Mouse (Mus musculus) forebrain, embryonic 12.5 days (tissue): ENCODE data around the gene Rnf145. TPM values are rescaled to one million over a fixed set of nuclear protein-coding genes. Genes with fewer than 3 reads are reported as not detected.

Source experiments
- microRNA-seq: library from miRNA; unstranded; fragments of <30 nt; microRNA quantifications from one replicate; pipeline ENCODE4, GENCODE M21; 2017
- polyA plus RNA-seq: library from polyadenylated mRNA; unstranded; fragments of >200 nt; fragmentation: Nextera tagmentation; extraction: Ambion mirVana; gene quantifications from 2 replicates; pipeline ENCODE4 v1.2.1, GENCODE M21; 2016

The Rnf145 gene
- polyA plus RNA-seq, 1 experiment from 2014 or later = 121 TPM

Small RNAs within 50 kb of the gene (microRNA-seq; reads per million reads assigned to microRNA genes)
- gene Gm22121 = not detected

Other genes with a start within 250 kb of the Rnf145 start
- gene Il12b, start 118.9 kb upstream of the Rnf145 start, polyA plus RNA-seq = not detected in 2 replicates
- 61.7 and 65.2 TPM in 2 replicates for gene Ublcp1, start 48.5 kb upstream of the Rnf145 start, polyA plus RNA-seq
- gene Ebf1, start 98.4 kb downstream of the Rnf145 start, polyA plus RNA-seq = 26.8 and 27.2 TPM in 2 replicates